Mouse (Mus musculus): ENCODE results near the gene Snx20. TPM values are rescaled to one million over a fixed set of nuclear protein-coding genes. Genes with fewer than 3 reads are reported as not detected.

Snx20 gene
- polyA plus RNA-seq, 1 experiment from 2014 or later: 1.5 TPM

Other genes starting within 250 kb of the Snx20 start
- 82.5 and 89.0 TPM in 2 replicates for gene Nkd1, start 114.8 kb downstream of the Snx20 start, polyA plus RNA-seq (2016; fragmentation: Nextera tagmentation; extraction: Ambion mirVana)
- 0.29 and 0.41 TPM in 2 replicates for gene Nod2, start 11.2 kb upstream of the Snx20 start, polyA plus RNA-seq (2016; fragmentation: Nextera tagmentation; extraction: Ambion mirVana)
- 14.9 and 15.2 TPM in 2 replicates for gene Cyld, start 60.9 kb upstream of the Snx20 start, polyA plus RNA-seq (2016; fragmentation: Nextera tagmentation; extraction: Ambion mirVana)